Mouse (Mus musculus): ENCODE data around the gene Tmem104.

The Tmem104 gene

DNA sequence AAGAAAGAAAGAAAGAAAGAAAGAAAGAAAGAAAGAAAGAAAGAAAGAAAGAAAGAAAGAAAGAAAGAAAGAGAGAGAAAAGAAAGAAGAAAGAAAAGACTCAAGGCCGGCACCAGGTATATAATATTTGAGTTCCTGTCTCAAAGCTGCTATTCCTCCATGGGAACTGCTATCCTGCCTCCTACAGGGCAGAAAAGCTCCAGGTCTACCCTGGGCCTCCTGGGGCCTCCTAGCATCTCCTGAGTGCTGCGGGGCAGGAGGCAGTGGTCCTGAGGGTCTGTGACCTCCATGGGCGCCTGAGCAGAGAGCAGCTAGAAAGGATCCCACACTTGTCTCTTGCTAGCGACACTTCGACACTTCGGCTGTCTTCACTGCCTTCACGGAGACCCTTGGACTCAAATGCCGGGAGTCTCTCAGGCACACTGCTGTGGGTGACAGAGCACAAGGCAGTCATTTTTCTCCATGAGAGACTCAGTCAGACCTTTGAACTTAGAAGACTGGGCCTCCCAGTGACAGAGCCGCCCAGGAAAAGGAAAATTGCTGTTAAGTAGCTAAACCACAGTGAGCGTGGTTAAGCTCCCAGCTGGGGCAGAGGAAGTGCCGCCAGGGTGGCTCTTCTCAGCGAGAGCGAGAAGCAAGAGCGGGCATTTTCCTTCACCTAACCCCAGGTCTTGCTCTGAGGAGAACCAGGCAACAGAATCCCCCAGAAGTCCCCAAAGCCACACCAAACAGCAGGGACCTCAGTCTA lies 44.1 kb downstream of the Tmem104 start:
- peak; percentile 16 to 25 for DNase-seq (ENCODE audit: low spot score in 2 of 2)

DNA sequence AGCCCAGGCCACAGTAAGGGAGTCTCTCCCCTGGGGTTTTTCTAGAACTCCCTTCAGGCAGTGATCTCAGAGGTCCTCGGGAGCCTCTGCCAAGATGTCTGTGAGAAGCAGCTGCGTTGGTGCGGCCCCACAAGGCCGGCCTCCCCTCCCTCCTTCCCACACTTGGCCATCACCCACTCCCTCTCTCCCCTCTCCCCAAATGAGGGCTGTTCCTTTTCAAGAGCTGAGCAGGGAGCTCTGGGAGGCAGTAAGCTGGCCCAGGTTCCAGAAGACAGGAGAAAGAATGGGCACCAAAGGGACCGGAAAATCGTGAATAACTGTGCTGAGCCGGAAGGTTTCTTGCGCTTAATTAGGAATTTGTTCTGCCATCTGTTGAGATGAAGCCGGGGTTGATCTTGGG lies 44.6 kb downstream of the Tmem104 start:
- no peak for DNase-seq (ENCODE audit: low spot score in 2 of 2)

DNA sequence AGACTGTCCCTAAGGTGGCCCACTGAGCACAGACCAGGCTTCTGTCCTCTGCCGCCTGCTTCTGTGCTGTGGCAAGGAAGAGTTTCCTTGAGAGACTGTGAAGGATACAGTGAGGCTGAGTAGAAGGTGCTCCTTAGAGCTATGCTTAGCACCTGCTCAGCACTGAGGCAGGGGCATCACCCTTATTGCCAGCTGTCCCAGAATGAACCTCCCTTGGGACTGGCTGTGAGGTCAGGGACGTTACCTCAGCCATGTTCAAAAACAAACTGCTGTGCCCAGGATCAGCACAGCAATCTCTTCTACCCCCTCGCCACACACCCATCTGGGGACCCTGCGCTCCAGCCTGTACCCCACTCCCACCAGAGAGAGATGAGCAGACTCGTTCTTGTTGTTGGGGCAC lies 45.6 kb downstream of the Tmem104 start:
- no peak for DNase-seq (ENCODE audit: low spot score in 2 of 2)

DNA sequence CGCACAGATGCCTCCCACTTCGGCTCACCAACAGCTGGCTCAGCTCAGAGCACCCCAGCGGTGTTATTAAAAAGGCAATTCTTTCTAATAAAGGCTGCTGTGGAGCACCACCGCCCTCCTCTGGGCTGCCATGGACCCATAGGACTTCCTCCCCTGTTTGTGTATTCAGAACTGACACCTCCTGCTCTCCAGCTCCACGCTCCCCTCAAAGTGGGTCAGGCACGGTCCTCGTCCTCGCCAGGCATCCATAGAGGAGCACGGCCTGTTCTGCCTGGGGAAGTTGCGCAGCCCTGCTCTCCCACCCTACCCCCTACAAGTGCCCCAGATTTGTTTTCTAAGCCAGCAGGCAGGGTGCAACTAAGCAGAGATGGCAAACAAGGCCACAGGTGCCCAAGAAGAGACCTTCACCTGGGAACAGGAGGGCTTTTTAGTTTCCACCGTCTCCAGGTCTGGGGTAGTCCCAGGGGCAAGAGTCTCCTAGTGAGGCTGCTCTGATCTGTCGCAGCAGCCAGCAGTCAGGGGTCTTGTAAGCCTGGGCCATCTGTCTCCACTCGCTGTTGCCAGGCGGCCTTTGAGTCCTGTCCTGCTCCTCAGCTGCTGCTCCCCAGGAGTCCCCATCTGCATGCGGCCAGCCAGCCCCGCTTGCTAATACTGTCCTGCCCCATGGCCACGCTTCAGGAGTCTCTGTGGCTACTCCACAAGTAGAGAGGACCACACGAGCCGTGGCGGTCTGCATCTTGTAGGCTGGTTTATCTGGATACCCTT lies 46.4 kb downstream of the Tmem104 start:
- no peak for DNase-seq (ENCODE audit: low spot score in 2 of 2)

DNA sequence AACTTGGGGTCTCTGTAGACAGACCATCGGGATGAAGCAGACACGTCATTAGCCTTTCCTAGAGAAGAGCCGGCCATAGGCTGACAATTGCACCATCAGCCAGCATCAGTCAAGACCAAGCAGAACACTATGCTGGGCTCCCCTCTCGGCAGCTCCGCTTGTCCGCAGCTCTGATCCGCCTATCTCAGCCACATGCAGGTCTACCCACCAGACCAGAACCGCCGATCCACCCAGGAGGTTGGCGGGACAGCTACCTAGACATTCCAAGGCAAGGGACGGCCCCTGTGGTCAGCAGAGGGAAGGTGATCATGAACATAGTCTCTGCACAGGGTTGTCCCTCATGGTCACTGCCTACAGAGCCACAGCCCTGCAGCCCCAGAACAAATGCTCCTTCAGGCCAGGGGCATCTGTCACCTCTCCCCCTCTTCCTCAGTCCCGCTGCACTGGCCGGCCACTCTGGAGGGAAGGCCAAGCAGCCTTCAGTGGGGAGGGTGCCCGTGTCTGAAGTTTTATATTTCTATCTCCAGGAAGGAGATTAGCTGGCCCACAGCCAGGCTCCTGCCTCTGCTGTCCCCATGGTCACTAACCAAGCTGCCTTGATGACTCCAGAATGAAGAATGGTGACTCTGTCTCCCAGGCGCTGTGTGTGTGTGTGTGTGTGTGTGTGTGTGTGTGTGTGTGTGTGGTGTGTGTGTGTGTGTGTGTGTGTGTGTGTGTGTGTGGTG lies 47.2 kb downstream of the Tmem104 start:
- no peak for DNase-seq (ENCODE audit: low spot score in 2 of 2)

DNA sequence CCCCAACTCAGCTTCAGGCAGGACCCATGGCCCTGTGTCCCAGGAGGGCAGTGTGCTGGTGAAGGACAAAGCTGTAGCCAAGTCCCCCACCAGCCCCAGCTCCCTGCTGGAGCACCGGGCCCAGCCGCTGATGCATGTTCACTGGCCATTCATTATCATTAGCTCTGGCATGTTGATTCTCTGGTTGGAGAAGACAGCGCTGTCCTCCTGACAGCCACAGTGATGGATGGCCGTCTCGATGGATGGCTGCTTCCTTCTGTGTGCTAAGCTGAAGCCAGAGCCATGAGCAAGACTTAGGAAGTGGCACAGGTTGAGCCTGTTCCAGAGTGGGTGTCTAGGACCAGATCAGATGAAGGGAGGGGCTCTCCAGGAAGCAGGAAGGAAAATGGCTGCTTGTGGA lies 49.3 kb downstream of the Tmem104 start:
- no peak for DNase-seq (ENCODE audit: low spot score in 2 of 2)

DNA sequence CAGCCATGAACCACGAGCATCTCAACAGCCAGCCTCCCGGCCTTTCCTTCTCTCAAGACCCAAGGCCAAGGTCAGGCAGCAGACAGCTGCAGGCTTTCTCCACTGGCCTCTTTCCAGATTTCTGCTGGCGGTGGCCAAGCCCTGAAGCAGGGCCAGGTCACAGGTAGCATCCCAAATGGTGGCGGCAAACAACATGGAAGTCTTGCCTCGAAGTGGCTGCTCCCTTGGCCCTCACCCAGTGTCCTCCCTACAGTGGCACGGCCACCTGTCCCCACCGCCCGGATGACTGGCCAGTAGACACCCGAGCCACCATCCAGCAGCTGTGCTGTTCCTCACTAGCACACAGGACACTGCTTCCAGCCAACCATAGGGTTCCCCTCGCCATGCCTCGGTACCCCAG lies 54.1 kb downstream of the Tmem104 start:
- no peak for DNase-seq (ENCODE audit: low spot score in 2 of 2)

DNA sequence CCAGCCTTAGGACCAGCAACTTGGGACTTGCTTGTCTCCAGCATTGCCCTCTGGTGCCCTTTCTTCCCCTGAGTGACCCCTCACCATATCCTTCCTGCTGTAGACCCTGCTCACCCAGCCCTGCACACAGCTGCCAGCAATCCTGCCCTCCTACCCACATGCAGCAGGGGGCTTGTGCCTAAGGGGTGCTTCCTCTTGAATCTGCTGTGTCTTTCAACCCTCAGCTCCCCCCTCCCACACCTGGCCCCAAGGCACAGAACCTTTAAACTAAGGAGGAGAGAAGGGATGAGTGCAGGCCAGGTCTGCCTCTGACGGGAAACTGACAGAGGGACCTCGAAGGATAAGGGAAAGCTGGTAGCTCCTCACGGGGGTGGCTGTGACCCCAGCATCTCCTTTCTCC lies 55.5 kb downstream of the Tmem104 start:
- no peak for DNase-seq (ENCODE audit: low spot score in 2 of 2)

DNA sequence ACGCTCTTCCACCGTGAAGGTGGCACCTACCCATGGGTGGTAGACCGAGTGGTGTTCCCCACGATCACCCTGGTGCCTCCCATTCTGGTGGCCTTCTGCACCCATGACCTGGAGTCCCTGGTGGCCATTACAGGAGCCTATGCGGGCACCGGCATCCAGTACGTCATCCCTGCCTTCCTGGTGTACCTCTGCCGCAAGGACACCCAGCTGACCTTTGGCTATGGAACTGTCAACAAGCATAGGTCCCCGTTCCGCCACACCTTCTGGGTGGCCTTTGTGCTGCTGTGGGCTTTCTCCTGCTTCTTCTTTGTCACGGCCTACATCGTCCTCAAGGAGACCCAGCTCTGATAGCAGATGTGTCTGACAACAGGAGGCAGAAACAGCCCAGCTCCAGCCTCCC lies 56.5 kb downstream of the Tmem104 start:
- DNase-seq (ENCODE audit: low spot score in 2 of 2), result no peak

DNA sequence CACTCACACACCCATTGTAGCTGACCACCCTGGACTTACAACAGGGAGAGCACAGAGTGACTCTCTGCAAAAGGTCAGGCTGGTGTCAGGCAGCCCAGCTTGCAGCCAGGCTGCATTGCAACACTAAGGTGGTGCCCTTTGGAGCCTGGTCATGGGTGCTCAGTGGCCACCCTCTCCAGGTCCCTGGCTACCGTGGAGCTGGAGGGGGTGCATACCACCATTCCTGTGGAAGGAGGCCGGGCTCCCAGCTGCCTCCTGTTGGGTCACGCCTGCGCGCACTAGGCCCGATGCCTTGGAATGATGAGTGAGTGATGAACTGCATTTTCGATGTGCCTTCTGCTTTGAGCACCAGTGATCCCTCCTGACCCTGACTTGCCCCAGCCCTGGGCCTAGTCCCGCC lies 57.6 kb downstream of the Tmem104 start:
- no peak for DNase-seq (ENCODE audit: low spot score in 2 of 2)

DNA sequence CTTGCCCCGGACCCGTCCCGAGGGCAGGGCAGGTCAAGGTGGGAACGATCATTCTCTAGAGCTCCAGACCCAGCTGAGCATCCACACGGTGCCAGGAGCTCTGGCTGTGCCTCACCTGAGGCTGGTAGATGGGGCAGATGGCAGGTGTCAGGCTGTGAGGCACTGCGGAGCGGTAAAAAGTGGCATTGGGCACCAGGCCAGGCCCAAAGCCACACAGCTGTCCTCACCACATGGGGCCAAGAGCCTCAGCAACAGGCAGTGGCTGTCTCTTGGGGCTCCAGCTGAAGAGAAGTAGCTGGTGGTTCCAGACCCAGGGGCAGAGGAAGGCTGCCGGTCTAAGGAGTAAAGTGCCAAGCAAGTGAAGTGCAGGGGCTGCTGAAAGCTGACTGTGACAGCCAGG lies 59.1 kb downstream of the Tmem104 start:
- DNase-seq (ENCODE audit: low spot score in 2 of 2), result no peak

DNA sequence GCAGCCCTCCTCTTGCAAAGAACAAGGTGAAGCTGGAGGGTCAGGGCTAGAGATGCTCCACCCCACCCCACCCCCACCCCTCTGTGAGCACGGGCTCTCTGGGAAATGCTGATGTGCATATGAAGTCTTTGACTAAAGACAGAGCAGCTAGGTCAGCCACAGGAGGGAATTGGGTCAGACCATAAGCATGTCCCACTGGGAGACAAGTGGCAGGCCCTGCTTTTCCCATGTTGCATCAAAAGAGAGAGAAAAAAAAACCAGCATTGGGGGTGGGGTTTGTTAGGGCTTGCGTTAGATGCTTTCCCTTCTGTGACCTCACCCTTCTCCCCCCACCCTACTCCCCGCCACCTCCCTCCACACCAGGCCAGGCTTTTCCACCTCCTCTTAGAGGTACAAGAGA lies 60.0 kb downstream of the Tmem104 start:
- DNase-seq (ENCODE audit: low spot score in 2 of 2), result no peak

DNA sequence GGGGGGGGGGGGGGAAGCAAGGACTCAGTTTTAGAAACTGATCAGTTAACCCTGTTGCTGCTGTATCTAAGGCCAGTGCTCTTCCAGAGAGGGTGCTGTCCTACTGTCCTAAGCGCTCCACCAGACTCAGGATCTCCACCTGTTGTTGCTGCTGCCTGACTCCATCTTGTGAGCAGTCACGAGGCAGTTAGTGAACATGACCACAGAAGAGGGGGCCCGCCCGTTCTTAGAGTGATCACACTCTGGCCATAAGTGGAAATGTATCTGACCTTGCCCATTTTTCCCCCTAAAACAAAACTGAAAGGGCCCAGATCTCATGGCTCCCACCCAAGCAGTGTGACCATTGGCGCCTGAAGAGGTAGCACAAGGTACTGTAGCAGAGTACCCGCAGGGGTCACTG lies 60.7 kb downstream of the Tmem104 start:
- no peak for DNase-seq (ENCODE audit: low spot score in 2 of 2)

DNA sequence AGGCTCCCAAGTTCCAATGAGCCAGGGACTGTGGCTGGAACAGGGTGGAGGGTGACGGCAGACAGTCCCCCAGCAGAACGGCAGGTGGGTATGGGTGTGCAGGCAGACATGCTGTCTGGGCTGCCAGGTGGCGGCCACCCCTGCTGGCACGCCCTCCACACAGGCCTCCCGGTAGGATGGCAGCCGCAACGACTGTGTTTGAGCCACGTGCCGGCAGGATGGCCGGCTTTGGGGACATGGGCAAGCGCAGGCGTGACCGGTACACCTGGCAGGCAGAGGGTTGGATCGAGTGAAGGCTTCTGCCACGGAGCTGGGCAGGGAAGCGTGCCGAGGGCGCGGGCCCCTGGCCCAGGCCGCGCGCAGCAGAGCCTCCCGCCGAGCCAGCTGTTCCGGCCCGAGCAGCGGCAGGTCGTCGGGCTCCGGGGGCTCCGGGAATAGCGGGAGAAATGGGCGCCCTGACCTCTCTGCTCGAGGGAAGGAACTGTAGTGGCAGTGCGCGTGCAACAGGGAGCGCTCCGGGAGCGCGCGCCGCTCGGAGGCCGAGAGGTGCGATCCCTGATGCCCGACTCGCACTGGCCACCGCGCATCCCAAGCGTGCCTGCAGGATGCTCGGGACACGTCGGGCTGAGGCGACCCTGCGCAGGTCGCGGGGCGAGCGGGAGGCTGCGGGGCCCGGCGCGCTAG lies 62.6 kb downstream of the Tmem104 start:
- no peak for DNase-seq (ENCODE audit: low spot score in 2 of 2)

DNA sequence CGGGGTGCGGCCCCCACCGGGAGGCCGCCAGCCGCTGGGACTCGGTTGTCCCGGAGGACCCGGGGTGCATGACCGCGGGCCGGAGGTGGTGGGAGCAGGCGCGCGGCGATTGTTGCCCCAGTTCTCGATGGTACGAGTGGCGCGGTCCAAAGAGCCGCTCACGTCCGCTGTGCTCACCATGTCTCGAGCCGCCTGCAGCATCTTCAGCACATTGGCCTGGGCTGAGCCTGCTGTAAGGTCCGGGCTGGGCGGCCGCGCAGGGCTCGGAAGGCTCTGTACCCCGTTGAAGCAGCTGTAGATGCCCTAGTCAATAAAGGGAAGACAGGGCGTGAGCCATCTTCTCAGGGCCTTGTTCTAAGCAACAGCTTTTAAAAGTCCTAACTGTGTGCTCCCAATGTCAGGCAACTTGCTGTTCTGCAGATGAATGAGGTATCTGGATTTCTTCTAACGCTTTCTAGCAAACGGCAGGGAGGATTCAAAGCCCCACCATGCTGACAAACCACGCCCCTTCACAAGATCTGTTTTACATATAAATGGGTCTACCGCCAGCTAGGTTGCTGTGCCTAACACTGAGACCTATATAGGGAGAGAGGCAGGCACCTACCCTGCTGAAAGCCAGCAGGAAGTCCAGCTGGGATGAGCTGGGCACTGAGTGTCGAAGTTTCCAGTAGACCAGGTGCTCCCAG lies 63.3 kb downstream of the Tmem104 start:
- DNase-seq (ENCODE audit: low spot score in 2 of 2), result no peak

DNA sequence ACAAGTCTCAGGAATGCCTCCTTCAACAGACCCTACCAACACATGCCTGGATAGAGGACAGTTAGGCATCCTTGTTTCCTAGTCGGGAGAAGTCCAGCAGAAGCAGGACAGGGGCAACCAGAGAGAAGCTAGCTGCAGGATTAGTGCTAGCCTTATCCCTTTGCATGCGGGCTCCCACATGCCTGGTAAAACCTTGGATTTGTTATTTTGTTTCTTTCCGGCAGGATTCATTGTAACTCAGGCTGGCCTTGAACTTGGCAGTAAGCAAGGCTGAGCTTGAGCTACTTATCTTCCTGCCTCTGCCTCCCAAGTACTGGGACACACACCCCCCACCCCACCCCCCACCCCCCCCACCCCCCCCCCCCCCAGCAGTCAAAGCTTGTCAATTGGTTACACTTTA lies 64.0 kb downstream of the Tmem104 start:
- DNase-seq (ENCODE audit: low spot score in 2 of 2), result no peak

DNA sequence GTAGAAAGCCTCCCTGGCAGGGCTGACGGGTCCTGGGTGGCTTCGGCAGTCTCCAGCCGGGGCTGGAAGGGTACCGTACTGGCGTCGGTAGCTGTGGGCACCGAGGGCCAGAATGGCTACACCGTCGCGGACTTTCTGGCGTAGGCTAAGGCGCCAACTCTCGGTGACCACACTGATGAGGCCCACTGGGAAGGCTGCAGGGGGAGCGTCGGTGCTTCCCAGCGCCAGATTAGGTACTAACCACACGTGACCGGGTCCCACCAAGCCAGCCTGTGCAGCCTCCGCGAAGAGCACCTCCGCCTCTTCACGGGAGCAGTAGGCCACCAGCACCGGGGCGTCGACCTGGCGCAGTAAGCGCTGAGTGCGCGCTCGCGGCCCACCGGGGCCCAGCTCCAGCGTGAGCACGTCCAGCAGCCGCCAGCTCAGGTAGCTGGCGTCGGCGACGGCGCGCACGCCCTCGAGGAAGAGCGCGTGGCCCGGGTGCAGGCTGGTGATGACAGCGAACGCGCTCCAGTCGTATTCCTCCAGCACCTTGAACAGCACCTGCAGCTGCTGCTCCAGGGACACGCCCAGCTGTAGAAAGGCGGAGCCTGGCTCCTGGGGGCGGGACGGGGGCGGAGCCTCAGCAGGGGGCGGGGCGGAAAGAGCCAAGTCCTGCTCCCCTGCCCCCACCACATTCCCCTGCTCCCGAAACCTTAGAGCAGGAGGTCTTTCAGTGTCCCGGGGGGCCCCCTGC lies 70.7 kb downstream of the Tmem104 start:
- no peak for DNase-seq (ENCODE audit: low spot score in 2 of 2)

DNA sequence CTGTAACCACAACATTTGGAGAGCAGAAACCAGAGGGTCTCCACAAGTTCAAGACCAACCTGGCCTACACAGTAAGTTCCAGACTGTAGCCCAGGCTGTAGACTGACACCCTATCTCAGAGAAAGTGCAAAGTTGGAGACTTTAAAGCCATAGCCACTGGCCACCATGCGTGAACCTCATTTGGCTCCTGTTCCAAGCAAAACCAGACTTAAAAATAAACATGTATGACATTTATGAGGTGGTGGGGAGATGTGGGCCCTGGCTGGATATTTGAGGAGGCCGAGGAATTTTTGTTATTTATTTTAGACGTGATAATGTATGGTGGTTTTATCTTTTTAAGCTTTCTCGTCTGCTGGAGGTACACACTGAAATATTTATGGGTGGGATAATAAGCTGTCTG lies 71.8 kb downstream of the Tmem104 start:
- DNase-seq (ENCODE audit: low spot score in 2 of 2), result no peak

DNA sequence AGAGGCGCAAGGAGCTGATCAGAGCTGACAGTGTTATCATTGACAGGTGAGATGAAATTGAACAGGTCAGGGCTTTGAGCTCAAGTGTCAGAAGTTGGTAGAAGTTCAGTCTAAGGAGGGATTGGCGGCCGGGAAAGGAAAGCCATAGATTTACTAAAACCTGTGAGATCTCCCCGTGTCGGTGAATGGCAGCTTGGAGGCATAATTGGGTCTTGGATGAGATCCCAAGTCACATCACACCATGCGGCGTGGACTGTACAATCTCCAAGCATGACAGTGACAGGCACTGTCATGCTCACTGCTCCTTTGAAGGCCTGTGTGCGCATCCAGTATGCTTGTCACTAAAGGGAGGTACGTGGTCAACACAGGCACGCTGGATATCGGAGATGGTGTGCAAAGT lies 75.7 kb downstream of the Tmem104 start:
- DNase-seq (ENCODE audit: low spot score in 2 of 2), result no peak

DNA sequence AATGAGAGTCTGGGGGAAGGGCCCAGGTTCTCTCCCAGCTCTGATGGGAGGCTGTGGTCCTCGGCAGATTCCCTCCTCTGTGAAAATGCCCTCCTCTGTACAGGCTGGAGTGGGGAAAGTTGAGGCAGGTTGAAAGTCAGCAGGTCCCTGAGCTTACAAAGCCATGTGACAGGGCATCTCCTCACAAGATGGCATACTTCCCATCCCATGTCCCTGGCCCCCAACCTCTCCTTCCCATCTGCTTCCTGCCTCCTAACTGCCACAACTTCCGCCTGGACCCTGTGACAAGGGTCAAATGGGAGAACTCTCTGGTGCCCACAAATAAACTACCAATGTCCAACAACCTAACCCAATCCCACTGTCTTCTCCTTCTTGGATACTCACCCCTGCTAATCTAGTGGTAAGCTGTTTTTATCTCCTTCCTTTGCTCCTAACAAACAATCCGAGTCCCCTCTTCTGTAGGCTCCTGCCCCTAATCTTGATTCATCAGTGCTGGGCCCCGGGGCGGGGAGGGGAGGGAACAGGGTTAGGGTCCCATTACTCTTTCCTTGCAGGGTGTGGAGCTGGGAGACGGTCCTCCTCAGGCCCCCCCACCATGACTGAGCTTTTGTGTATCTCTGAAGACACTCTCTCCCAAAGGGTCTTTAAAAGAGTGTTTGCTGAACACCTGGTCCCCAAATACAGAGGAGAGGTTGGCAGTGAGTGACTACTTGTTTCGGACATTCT lies 77.0 kb downstream of the Tmem104 start:
- DNase-seq (ENCODE audit: low spot score in 2 of 2), result no peak
